Mouse (Mus musculus) hindbrain, embryonic 11.5 days (tissue): ENCODE results near the gene Rptn. TPM values are rescaled to one million over a fixed set of nuclear protein-coding genes. Genes with fewer than 3 reads are reported as not detected.
"Not testable (repeated sequence)": the region's sequence is repeated elsewhere in the genome, so short reads cannot be mapped to it uniquely, and the experiment has no call there.

Experiments
- ATAC-seq: fragments of 200-750 bp; cut with Nextera tagmentation; 2 replicates; pipeline ENCODE4 v1.8.0; 2017; ENCODE audit warnings: mild to moderate bottlenecking, moderate TSS enrichment, moderate library complexity; ENCODE audit not compliant: low FRiP score
- DNase-seq: peaks from one replicate; pipeline ENCODE4 v3.0.0-alpha.2; 2015; ENCODE audit warnings: low spot score
- H3K27ac ChIP-seq: fragments of 300-500 bp; sonication (generic); 2 replicates; pipeline ENCODE4 v1.5.1; 2014; ENCODE audit warnings: mild to moderate bottlenecking, low read depth, low read length
- H3K27me3 ChIP-seq: fragments of 300-500 bp; sonication (generic); 2 replicates; pipeline ENCODE4 v1.6.1; 2014; ENCODE audit warnings: mild to moderate bottlenecking, low read length, moderate library complexity, mixed read lengths; ENCODE audit not compliant: control insufficient read depth, insufficient read depth
- H3K36me3 ChIP-seq: fragments of 300-500 bp; sonication (generic); 2 replicates; pipeline ENCODE4 v1.6.1; 2014; ENCODE audit warnings: mild to moderate bottlenecking, low read length, moderate library complexity, mixed read lengths; ENCODE audit not compliant: control insufficient read depth, insufficient read depth
- H3K4me1 ChIP-seq: fragments of 300-500 bp; sonication (generic); replicated peaks from 2 replicates; pipeline ENCODE4 v1.6.1; 2014; ENCODE audit warnings: low read length, mixed read lengths; ENCODE audit not compliant: control insufficient read depth, insufficient read depth
- H3K4me2 ChIP-seq: fragments of 300-500 bp; sonication (generic); replicated peaks from 2 replicates; pipeline ENCODE4 v1.6.1; 2014; ENCODE audit warnings: mild to moderate bottlenecking, low read depth, low read length
- H3K4me3 ChIP-seq: fragments of 300-500 bp; sonication (generic); 2 replicates; pipeline ENCODE4 v1.5.1; 2014; ENCODE audit warnings: low read depth, low read length
- H3K9ac ChIP-seq: fragments of 300-500 bp; sonication (generic); 2 replicates; pipeline ENCODE4 v1.6.1; 2014; ENCODE audit warnings: low read depth, low read length
- H3K9me3 ChIP-seq: fragments of 300-500 bp; sonication (generic); 2 replicates; pipeline ENCODE4 v1.6.1; 2016; ENCODE audit warnings: low read length; ENCODE audit not compliant: control insufficient read depth
- WGBS: fragments of 180-500 bp; shearing (Covaris S2); extraction: QIAGEN DNeasy Blood & Tissue Kit; methylation state at CpG from one replicate; pipeline ENCODE4 v1.1.7; 2014; 5-methylcytosine and 5-hydroxymethylcytosine counted together
- polyA plus RNA-seq: library from polyadenylated mRNA; unstranded; fragments of >200 nt; fragmentation: Nextera tagmentation; extraction: Ambion mirVana; gene quantifications from 2 replicates; pipeline ENCODE4 v1.2.1, GENCODE M21; 2014

The Rptn gene
- polyA plus RNA-seq, 1 experiment from 2014 or later = not detected

DNA sequence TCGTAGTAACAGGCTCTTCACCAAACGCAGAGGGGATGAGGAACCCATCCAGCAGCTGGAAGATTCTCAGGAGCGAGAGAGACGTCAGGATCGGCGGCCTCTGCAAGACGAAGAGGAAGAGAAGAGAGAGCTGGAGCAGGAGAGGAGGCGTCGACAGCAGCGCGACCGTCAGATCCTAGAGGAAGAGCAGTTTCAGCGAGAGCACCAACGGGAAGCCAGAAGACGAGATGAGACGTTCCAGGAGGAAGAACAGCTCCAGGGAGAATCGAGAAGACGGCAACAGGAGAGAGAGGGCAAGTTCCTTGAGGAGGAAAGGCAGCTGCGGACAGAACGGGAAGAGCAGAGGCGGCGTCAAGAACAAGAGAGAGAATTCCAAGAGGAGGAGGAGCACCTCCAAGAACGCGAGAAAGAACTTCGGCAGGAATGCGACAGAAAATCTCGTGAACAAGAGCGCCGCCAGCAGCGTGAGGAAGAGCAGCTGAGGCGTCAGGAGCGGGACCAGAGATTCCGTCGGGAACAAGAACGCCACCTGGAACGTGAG lies 51.7 kb downstream of the Rptn start:
- Histone ChIP-seq H3K9me3 (no peaks in the 10 kb centered on the region), H3K4me2 (peak overlapping the region; percentile 75), H3K9ac (peak overlapping the region; percentile 1; the same call in 1 of the 2 replicates), H3K27ac (no peak overlapping the region), H3K4me3 (peak overlapping the region; percentile 54), H3K4me1 (0 out of 2 replicates have a peak, but pooled peaks cover 4% of the 10 kb centered on the region), H3K36me3 (no peaks in the 10 kb centered on the region), H3K27me3 (peaks cover 33% of the 10 kb centered on the region)
- ATAC-seq = no peak; the same call in 1 of the 2 replicates
- DNase-seq = peak; percentile 67
- WGBS = under 1% methylated on average over 36 of the region's 36 CpGs

DNA sequence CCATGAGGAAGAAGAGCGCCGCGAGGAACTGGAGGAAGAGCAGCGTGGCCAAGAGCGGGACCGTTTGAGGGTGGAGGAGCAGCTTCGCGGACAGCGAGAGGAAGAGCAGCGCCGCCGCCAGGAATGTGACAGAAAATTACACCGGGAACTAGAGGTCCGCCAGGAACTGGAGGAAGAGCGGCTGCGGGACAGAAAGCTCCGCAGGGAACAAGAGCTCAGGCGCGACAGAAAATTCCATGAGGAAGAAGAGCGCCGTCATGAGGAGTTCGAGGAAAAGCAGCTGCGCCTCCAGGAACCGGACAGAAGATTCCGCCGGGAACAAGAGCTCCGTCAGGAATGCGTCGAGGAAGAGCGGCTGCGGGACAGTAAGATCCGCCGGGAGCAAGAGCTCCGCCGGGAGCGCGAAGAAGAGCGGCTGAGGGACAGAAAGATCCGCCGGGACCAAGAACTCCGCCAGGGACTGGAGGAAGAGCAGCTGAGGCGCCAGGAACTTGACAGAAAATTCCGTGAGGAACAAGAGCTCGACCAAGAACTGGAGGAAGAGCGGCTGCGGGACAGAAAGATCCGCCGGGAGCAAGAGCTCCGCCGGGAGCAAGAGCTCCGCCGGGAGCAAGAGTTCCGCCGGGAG lies 52.7 kb downstream of the Rptn start:
- peaks cover 32% of the 10 kb centered on the region for H3K27me3 ChIP-seq
- no peak for ATAC-seq

DNA sequence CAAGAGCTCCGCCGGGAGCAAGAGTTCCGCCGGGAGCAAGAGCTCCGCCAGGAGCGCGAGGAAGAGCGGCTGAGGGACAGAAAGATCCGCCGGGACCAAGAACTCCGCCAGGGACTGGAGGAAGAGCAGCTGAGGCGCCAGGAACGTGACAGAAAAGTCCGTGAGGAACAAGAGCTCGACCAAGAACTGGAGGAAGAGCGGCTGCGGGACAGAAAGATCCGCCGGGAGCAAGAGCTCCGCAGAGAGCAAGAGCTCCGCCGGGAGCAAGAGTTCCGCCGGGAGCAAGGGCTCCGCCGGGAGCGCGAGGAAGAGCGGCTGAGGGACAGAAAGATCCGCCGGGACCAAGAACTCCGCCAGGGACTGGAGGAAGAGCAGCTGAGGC lies 53.2 kb downstream of the Rptn start:
- 2% methylated on average over 32 of the region's 32 CpGs for WGBS
- H3K4me1 ChIP-seq, DNase-seq, H3K27ac ChIP-seq, H3K9me3 ChIP-seq, H3K36me3 ChIP-seq, ATAC-seq: not testable (repeated sequence)
- peak overlapping the region; percentile 54 for H3K4me3 ChIP-seq
- peak overlapping the region; percentile 23; the same call in 1 of the 2 replicates for H3K9ac ChIP-seq
- H3K4me2 ChIP-seq = peak overlapping the region; percentile 75
- H3K27me3 ChIP-seq = peaks cover 32% of the 10 kb centered on the region

More for the DNA sequence above, 52.7 kb downstream of the Rptn start:
- Histone ChIP-seq H3K27ac (no peak overlapping the region), H3K36me3 (no peaks in the 10 kb centered on the region), H3K9ac (0 out of 2 replicates have a peak overlapping the region, but pooled peaks have one; percentile 23), H3K4me1 (0 out of 2 replicates have a peak, but pooled peaks cover 4% of the 10 kb centered on the region), H3K4me3 (peak overlapping the region; percentile 54), H3K4me2 (peak overlapping the region; percentile 75), H3K9me3 (no peaks in the 10 kb centered on the region)
- DNase-seq = peak; percentile 76
- under 1% methylated on average over 54 of the region's 54 CpGs for WGBS

DNA sequence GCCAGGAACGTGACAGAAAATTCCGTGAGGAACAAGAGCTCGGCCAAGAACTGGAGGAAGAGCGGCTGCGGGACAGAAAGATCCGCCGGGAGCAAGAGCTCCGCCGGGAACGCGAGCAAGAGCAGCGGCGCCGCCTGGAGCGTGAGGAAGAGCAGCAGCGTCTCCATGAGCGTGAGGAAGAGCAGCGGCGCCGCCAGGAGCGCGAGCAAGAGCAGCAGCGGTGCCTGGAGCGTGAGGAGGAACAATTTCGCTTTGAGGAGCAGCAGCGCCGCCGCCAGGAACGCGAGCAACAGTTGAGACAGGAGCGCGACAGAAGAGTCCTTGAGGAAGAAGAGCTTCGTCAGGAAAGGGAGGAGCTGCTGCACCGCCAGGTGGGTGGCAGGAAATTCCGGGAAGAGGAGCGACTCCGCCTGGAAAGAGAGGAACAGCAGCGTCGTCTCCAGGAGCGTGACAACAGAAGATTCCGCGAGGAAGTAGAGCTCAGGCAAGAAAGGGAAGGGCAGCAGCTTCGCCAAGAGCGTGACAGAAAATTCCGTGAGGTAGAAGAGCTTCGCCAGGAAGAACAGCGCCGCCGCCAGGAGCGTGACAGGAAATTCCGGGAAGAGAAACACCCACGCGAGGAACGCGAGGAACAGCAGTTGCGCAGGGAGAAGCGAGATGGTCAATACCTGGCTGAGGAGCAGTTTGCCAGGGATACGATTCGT lies 53.8 kb downstream of the Rptn start:
- H3K4me1 ChIP-seq = 0 out of 2 replicates have a peak, but pooled peaks cover 4% of the 10 kb centered on the region
- WGBS = under 1% methylated on average over 59 of the region's 59 CpGs
- peak; percentile 75 for DNase-seq
- H3K4me2 ChIP-seq = peak overlapping the region; percentile 75
- ATAC-seq = peak; percentile 57
- H3K36me3 ChIP-seq = no peaks in the 10 kb centered on the region
- H3K27ac ChIP-seq = no peak overlapping the region
- H3K9me3 ChIP-seq = no peaks in the 10 kb centered on the region
- H3K4me3 ChIP-seq = peak overlapping the region; percentile 54
- peaks cover 32% of the 10 kb centered on the region for H3K27me3 ChIP-seq
- peak overlapping the region; percentile 21; the same call in 1 of the 2 replicates for H3K9ac ChIP-seq

Other genes starting within 250 kb of the Rptn start
- gene Crnn, start 248.9 kb upstream of the Rptn start, polyA plus RNA-seq = not detected in 2 replicates
- gene Flg2, start 196.4 kb upstream of the Rptn start, polyA plus RNA-seq = not detected in 2 replicates
- gene Flg, start 120.2 kb upstream of the Rptn start, polyA plus RNA-seq = not detected in 2 replicates
- not detected in 2 replicates for gene Hrnr, start 74.0 kb upstream of the Rptn start, polyA plus RNA-seq
- gene Tchh, start 48.6 kb downstream of the Rptn start, polyA plus RNA-seq = 0.86 and 1.3 TPM in 2 replicates
- gene Tchhl1, start 75.1 kb downstream of the Rptn start, polyA plus RNA-seq = not detected in 2 replicates
- gene S100a11, start 126.8 kb downstream of the Rptn start, polyA plus RNA-seq = 402 and 542 TPM in 2 replicates
- 194 and 197 TPM in 2 replicates for gene S100a10, start 161.4 kb downstream of the Rptn start, polyA plus RNA-seq